Mouse (Mus musculus) retina, postnatal 1 day (tissue): ENCODE measurements around the gene Vsir.
A peak's percentile ranks its signal among the peaks of the same experiment; 100 is the strongest.

Experiments used
- DNase-seq: peaks from one replicate; pipeline ENCODE4 v3.0.0-alpha.2; 2012

Vsir gene

DNA sequence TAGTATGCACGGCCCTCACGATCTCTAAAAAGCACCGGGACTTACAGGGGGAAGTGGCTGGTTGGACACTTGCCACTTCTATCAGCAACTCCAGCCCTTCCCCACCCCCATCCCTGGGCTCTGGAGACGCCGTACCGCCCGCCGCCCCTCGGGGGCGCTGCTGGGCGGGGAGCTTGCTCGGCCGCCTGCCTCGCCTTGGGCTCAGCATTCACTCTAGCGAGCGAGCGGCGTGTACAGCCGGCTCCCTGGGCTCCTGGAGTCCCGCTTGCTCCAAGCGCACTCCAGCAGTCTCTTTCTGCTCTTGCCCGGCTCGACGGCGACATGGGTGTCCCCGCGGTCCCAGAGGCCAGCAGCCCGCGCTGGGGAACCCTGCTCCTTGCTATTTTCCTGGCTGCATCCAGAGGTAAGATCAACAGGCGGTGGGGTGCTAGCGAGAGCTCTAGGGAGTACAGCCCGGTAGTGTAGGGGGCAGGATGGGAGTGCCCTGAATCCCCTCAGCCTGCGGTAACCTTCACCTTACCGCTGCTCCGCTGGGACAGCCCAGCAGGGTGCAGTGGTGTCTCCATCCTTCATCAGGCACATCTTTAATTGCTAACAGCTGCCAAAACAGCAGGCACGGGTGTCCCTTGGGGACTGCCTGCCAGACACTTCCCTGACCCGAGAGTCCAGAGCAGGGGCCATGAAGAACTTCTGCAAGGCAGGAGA lies at the start of gene Vsir:
TSS of gene Vsir (plus strand) at position 151 of the 705 bp plus-strand sequence.
- peak; percentile 84 for DNase-seq

DNA sequence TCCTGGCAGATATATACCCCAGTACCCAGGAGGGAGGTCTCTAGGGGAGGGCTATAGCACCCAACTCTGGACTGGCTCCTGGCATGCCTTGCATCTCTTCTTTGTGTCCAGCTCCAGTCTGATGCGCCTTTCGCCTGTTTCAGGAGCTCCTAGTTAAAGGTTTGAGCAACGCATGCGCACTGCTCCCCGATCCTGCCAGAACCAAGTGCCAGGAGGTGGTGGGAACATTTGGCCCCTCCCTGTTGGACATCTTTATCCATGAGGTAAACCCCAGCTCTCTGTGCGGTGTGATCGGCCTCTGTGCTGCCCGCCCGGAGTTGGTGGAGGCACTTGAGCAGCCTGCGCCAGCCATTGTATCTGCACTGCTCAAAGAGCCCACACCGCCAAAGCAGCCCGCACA lies 47.0 kb upstream of the Vsir start:
- DNase-seq: no peak

DNA sequence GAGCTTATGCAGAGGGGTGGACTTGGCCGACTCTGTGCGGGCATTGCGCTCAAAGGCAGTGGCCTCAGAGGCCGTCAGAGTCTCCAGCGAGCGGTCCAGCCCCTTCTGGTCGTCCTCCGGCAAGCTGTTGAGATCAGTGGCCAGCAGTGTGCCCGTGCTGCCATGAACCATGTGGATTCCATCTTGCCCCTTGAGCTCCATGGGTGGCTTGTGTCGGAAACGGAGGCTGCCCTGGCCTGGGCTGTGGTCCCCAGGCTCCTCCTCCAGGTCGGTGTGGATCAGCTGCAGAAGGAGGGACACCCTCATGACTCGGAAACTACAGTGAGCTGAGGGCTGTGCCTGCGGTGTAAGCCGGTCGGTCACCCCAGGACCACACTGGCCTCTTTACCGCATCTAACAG lies 43.2 kb upstream of the Vsir start:
- DNase-seq: no peak

DNA sequence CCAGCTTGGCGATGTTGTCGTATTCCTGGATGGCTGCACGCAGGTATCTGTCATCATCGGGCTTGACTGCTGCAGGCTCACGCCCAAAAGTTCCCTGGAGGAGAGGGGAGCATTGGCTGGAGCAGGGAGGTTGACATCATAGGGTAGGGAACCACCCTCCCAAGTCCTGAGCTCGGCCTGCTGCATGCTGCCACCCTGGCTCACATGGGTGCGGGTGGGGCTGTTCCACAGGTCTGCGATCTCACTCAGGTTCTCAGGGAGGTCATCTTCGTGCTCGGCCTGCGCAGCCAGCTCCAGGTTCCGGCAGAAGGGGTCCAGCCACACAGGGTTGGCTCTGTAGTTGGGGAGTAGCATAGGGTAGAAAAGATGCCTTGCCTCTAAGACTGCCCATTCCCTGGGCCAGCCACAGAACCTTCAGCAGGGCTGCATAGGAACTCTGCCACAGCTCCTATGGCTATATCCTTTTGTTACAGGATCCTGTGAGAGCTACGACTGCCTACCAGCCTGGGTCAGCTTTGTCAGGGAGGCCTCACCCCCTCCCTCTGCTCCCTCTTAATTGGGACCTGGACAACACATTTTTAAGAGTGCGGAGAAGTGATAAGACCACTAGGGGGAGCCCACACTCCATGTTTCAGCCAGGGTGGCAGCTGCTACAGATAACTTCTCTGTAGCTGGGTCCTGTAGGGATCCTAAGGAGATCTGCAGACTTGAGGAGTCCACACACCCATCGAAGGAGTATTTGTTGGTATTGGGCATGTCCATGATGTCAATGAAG lies 41.6 kb upstream of the Vsir start:
- DNase-seq: peak; percentile 93

DNA sequence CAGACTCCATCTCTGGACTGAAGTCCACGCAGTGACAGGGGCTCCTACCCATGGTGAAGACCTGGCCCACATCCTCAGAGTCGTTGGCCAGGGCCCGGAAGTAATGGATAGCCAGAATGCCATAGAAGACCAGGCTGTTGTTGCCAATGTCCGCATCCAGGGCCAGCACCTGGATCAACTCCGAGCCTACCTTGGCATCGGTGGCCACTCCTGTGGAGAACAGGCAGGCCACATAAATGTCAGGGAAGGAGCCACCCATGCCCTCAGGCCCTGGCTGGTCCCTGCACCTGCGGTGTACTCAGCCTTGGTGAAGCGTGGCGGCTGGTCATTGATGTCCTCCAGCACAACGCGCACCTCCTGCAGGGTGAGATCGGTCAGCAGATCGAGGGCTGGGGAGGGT lies 36.0 kb upstream of the Vsir start:
- DNase-seq: no peak

DNA sequence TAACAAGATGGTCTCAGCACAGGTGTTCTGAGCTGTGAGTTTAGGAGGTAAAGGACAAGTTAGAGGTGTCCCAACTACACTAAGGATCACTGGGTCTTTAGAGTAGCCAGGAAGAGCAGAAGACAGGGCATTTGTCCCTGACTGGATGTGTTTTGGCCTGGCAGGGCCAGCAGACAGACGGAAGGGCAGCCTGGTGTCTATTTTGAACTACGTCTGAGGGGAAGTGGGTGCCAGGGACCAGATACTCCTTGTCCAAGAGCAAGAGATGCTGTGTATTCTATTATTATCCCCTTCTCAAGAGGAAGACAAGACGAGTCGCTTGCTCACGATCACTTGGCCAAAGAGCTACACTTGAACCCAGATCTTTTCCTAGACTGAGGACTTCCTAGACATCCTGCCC lies 33.0 kb upstream of the Vsir start:
- DNase-seq: no peak

DNA sequence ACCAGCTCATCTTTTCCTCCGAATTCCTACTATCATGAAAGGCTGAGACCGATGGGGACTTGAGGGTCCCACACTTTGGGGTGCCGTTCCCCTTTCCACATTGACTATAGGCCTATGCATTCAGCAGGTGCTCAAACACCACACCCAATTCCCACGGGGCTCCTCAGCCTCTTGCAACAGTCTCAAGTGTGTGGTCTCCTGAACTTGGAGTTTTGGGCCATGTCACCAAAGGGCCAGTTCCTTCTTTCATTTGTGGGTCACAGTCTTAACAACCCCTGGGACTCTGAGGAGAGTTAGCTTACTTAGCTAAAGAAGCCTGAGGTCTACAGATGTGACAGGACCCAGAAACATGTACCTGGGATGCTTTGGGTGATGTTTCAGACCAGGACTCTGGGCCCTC lies 30.5 kb upstream of the Vsir start:
- no peak for DNase-seq

DNA sequence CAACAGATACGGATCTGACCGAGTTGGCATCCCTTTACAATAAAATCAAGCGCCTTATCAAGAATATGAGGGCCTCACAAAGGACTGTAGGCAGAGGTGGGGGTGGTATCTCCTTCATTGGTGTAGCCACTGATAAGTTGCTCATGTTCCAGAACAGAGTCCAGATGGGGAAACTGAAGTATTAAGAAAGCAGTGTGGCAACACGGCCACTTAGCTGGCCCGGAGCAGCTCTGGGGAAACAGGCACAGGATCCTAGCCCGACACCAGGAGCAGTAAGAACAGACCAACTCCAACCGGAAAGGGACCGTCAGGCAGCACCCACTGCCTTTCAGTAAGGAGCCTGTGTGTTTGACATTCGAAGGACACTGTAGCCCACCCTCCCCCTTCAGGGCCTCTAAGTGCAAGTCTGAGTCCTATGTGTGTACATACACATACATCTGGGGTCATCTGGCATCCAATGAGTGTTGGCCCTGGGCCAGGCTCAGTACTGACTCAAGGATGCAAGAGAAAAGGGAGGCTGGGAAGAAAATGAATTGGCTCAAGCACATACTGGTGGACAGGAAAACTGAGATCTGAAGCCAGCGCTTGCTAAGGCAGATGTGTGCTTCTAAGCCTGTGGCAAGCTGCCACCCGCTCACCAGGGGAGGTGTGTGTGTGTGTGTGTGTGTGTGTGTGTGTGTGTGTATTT lies 17.5 kb upstream of the Vsir start:
- no peak for DNase-seq

DNA sequence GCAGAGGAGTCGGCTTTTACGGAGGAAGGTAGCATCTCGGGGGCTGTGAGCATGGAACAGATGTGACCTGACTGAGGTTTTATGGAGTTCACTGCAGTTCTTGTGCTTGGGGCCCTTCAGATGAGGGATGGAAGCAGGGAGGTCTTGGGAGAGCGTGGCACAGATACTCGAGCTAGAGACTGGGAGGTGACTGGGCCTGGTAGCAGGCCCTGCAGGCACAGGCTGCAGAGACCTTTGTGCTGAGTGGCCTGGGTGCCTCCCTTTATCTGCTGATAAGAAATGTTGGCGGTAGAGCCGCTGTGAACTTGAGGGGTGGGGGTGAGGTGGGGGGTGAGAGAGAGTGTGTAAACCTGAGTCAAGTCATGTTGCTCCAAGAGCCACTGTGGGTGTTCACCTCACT lies 12.1 kb upstream of the Vsir start:
- no peak for DNase-seq

DNA sequence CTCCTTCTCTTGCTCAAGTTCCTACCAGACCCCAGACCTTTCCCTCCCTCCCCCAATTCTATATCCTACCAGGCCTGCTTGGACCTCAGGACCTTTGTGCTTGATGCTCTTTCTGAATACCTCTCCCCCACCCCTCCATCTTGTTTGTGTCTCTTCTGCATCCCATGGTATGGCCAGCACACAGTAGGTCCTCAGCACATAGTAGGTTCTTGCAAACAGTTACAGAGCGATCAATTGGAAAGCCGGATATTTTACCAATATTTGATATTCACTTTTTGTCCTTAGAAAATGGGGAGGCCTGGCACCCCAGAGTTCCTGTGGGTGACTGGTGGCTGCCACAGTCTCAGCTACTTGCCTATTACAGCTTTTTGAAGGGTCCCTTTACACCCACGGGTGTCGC lies 11.6 kb upstream of the Vsir start:
- no peak for DNase-seq

DNA sequence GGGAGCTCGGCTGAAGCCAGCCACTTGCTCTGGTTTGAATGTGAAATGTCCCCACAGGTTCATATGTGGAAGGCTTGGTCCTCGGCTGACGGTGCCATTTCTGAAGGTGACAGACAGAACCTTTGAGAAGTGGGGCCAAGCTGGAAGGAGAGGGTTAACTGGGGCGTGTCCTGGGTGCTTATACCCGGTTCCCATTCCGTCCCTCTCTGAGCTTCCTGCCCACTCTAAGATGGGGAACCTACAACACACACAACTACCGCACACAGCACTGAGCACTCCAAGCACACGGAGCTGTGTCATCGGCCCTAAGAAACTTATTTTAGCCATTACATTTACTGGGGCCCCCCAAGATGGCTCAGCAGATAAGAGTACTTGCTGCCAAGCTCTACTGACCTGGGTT lies 5.1 kb upstream of the Vsir start:
- no peak for DNase-seq

DNA sequence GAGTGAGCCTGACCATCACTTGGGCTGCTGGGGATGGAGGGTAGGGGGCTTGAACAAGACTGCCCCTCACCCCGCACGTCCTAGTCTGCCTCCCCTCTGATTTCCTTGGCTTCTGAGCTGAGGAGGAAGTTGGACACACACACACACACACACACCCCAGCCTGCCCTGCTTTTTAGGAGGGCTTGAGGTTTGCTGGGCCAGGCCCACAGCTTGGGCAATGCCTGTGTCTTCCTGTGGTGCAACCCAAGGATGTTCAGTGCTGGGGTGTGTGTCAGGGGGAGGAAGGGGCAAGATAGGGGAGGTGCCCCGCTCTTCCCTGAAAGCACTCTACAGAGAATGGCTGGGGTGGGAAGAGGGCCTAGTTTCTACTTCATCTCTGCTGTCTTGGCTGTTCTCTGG lies 2.5 kb upstream of the Vsir start:
- DNase-seq: no peak

DNA sequence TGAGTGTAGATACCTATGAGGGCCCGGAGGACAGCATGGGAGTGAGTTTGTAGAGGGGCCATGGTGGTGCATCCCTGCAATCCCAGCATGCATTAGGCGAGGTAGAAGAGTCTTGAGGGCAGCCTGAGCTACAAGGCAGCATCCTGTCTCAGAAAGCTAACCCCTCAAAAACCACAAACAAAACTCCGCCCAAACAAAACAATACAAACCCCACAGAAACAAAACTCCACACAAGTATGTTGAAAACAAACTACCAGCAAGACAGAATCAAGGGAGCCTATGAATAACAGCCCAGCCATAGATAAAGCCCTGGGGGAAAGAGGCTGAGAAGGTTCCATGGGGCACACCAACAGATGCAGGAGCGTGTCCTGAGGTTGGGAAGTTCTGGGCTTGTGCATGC lies 595 bp upstream of the Vsir start:
- no peak for DNase-seq

DNA sequence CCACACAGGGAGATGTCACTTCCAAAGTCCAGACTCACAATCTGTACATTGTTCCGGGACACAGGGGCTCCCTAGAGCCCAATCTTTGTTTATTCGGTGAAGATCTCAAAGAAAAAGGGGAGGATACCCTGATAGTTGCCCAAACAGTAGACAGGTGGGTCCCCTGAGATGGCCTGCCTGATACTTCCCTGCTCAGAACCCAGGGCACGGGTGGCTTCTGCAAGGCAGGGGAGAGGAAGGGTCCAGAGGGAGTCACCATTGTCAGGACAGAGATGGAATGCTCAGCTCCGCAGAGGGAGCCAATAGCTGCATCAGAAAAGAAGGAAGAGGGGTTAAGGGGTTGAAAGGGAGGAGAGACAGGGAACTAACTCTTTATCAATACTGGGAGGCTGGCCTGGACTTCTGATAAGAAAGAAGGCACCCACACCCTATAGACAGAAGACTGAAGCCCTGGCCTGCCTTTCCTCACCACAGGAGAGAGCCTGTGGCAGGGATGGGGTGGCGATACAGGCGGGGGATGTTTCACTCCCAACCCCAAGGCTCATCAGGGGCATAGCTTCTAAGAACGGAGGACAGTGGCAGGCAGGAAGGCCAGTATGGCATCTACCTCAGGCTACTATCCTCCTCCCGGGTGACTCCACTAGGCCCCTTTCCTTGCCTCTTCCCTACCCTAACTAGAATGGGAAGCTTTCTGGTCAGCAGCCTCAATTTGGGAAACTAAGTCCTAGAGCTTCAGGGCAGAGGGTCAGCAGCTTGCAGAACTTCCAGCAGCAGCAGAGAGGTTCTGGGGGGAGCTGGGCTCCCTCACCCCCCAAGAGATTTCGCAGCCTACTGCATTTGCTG lies 1.3 kb downstream of the Vsir start:
- no peak for DNase-seq

DNA sequence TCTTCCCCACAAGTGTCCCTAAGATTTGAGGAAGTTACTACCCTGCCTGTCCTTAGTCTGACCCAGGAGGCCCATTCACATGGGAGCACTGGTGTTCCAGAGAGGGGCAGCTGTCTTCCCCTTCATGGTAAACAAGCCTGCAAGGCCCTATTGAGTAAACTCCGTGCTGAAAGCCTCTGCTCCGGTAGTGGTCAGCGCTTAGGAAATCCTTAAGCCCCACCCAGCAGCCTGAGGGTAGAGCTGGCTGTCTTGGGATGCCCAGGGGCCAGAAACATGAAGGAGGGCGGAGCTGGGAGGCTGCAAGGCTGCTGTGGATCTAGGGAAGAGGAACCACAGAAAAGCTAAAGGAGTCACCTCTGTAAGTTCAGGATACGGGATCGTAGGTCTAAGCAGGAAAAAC lies 2.4 kb downstream of the Vsir start:
- DNase-seq: no peak

DNA sequence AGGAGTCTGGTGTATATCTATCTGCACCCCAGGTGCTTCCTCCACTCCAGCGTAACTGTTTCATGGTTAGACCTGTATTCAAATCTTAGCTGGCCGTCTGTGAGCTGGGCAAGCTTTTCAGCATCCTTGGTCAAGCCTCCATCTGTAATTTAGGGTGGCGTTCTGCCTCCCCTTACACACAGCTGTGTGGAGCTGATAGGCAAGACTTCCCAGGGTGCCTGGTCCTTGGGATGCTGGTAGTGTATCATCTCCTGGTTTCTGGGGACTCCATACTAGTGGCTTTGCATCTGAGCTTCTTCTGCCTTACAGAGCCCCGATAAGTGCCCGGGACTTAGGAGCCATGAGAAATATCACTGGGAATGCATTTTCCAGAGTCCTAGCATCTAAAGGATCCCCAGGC lies 3.0 kb downstream of the Vsir start:
- DNase-seq: no peak

DNA sequence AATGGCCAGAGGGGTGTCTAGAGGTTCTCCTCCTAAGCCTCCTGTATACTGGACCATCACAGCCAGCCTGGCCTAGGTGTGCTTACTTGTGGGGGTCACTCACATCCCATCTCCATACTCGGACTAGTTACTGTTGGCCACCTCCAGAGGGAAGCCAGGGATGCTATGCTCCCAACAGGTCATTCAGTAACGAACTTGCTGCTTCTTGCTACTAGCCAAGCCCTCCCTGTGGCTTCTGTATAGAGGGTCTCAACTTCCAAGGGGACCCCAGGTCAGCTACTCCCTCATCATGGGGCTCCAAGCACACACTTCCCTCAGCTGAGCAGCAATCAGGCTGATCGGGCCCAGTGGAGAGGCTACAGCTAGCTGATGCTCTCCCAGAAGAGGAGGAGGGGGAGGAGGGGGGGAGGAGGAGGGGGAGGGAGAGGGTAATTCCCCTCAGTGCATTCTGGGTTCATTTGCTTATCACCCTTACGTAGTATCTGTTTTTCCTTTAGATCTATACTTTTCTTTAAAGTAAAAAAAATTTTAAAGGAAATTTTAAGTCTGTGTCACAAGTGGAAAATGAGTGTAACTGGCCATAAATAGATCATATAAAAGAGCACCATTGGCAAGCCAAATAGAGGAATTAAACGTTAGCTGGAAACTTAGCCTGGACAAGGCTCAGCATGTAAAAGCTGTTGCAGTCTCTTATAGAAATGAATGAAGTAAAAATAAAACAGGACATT lies 3.6 kb downstream of the Vsir start:
- DNase-seq: peak; percentile 35

DNA sequence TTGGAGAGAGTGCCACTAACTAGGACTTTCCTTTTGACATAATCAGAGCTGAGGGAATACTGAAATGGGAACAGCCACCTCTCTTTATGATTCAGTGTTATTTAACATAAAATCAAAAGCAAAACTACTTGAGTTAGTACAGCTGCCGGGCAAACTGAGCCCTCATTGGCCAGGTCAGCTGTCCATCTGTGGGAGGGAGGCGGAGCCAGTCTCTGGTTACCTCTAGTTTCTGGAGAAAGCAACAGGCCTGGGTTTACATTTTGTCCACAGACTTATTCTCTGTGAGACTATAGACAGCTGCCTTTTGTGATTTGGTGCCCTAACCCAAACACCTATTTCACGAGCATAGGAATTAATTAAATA lies 4.1 kb downstream of the Vsir start:
- DNase-seq: peak; percentile 85

DNA sequence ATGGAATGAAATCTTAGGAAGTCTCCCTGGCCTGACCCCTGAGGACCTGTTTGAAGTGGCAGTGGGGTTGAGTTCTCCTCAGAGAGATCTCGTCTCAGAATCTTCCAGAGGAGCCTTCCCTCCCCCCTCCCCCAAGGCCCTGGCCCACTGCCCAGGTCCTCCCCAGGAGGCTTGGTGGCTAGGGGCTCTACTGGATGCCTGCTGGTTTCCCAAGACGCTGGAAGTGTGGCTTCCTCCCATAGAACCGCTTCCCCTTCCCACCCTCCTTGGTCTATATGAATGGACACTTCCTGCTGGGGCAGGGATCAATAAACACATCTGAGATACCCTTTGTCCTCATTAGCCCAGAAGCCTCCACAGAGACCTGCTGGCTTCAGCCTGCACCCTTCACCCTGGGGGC lies 4.6 kb downstream of the Vsir start:
- DNase-seq: peak; percentile 47

DNA sequence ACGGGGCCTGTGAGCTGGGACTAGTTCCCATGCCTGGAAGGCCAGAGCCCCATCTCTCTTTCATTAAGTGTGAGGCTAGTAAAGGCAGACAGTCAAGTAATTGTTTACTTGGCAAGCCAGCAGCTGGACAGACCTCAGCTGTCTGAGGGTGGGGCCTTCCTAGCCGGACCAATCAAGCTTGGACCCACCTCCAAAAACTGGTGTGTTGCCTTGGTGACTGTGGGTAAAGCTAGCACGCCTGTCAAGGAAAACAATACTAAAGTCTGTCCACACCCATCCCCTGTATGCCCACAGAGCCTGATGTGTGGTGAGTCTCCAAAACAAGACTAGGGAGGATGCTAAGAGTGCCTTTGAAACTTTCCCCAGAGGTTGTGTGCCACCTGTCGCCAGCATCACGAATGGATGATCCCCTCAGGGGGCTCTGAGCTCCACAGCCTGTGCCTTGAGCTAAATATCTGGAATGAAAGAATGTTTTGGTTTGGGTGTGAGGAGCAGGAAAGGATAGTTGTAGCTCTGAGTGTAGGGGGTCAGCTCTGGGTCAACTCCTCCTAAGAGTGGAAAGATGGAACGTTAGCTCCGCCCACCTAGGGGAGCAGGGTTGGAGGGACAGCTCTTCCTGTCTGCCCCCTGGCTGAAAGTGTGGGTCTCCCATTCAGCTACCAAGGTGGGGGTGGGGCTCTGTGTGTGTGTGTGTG lies 5.3 kb downstream of the Vsir start:
- peak; percentile 83 for DNase-seq

DNA sequence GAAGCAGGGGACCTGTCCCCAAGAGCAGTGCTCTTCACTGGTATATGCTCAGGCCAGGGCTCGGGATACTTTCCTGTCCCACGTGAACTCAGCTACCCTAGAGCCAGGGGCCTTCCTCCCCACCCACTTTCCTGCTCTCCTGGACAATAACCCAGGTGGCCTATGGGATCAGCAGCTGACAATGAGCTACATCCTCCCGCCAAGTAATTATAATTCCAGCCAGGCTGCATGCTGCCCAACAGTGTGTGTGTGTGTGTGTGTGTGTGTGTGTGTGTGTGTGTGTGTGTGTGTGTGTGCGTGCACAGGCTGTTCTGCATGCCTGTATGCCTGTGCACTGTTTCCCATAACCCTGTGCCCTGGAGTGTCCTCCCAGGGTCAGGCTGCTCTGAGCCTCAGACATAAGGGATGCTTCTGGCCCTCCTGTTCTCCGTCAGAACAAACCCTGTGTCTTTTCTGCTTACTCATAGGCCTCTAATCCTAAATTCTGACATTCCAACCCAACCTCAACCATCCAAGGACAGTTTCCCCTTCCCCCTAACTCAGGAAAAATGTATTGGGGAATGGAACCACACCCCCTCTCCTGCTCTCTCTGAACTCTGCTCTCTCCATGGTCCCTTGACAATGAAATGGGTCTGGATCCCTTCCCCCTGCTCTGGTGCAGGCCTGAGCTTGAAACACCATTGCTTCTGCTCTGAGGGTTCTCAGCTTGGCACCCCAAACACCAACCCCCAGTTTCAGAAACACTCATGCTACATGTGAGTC lies 6.8 kb downstream of the Vsir start:
- peak; percentile 43 for DNase-seq
